Mouse (Mus musculus): ENCODE results near the gene Itgae.

DNA sequence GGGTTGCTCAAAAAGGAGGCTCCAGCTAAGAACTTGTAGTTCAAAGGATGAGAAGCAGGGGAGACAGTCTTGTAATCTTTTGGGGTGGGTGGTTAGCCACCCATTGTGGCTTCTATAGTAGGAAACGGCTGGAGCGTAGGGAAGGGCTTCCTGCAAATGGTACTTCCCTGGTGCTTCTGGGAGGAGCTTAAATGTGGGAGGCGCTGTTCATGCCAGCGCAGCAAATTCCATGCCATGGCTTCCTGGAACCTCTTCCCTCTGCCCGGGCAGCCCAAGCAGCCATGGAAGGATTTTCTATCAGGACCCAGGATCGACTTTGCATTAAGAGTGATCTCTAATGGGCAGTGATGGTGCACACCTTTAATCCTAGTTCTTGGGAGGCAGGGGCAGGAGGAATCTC, 78.2 kb downstream of the Itgae start:
- TF ChIP-seq CTCF (IDR thresholded peaks at IDR 0.05; ENCODE audit: extremely low read depth, insufficient read length, insufficient replicate concordance, low read depth, low read length) (no peak), POLR2A (IDR thresholded peaks at IDR 0.05; ENCODE audit: low read depth, low read length) (no peak)

All from small intestine, adult 2 months (tissue).